Mouse (Mus musculus) ZHBTc4 (cell line): ENCODE measurements at regions not wholly inside any gene's neighbourhood (a gene's known extent, or its start where the extent isn't known, plus 50 kb on each side); places are given as distances from the start of the nearest gene placed in this dataset.
"Not testable (repeated sequence)": the region's sequence is repeated elsewhere in the genome, so short reads cannot be mapped to it uniquely, and the experiment has no call there.

Source experiments
- DNase-seq: peaks from one replicate; pipeline ENCODE4 v3.0.0-alpha.2; 2011; ENCODE audit warnings: low read depth, low spot score

DNA sequence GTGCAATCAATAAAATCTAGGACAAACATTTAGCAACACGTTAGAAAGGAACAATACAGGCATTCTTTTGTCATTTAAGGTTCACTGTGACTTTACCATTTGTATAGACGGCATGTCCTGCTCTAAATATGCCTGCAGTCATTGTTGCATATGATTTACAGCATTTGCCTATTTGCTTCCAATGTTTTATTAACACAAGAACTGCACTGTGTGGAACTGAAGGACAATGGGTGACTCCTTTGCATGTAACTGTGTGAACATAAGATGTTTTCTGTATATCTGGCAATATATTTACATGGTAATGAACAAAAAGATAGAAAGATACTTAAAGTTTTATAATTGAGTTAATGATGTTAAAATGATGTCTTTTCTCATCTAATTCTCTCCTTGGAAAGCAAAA, 57.1 kb downstream of the Pou4f1 start:
- DNase-seq: no peak

DNA sequence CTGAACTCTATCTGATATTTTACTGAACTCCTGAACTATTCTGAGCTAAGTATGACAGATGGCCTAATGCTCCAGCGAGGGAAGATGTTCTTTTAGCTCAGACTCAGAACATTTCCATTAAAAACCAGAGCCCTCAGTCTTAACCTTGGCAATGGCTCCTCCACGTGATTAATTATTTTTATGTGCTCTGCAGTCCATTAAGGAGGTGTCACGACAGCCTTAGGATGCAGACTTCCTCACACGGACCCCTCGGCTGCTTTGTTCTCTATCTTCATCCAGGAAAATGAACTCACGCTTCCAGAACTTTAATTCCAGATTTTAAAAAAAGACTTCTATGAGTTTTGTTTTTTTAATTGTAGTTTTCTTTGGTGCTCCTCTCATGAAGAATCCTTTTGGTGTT, 57.5 kb downstream of the Pou4f1 start:
- no peak for DNase-seq

DNA sequence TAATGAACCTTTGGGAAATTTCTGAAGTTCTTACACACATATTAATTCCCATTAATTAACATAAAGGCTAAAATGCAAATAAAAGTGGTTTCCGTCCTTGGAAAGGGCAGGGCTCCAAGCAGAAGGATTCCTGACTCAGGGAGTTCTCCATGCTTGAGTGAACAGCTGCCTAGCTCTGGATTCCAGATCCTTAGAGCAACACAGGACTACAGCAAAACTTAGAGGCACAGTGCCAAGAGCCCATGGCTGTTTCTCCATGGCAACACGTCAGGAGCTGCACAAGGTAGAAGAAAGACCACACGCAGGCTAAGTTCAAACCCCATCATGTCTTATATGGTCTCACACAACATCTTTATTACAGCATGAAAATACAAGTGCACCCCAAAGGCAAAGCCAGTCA, 61.7 kb downstream of the Pou4f1 start:
- no peak for DNase-seq

DNA sequence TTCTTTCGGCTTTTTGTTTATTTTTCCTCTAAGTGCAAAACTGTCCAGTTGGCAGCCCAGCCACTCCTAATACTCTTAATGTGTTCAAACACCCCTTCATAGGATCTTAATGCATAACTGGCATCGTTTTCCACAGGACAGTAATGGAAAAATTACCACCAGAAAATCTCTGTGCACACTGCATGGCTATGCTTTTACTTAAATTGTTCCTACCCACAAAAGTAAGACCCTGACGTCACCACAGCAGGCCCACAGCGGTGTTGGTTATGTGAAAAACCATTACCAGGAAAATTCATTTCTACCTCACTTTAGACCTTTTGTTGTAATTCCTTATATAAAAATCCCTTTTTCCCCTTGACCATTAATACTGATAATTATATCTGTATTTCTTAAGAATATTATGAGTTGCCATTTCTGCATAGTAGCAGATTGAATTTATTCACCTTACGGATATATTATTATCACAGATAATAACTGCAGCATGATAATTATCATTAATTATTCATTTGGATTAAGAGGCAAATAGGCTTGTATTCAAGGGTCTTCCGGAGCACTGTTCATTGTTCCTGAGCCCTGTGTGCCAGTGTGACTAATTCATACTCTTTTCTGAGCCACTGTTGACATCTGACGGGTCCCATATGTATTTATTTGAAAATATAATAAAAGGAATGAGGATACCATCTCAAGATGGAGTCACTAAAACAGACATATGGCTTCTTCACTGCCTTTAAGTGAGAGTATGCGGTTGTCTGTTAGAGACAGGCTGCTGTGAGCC, 78.3 kb downstream of the Pou4f1 start:
- no peak for DNase-seq

DNA sequence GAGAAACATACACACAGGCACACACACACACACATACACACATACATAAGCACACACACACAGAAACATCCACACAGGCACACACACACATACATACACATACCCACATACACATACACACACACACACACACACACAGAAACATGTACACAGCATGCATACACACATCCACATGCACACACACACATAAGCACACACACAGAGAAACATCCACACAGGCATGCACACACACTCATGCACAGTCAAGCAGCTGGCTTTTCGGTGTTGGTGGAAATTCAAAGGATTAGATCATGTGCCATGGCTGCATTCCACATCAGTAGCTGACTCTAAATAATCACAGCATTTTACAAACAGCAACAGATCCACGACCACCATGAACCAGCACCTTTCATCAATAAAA, 78.9 kb downstream of the Pou4f1 start:
- no peak for DNase-seq

DNA sequence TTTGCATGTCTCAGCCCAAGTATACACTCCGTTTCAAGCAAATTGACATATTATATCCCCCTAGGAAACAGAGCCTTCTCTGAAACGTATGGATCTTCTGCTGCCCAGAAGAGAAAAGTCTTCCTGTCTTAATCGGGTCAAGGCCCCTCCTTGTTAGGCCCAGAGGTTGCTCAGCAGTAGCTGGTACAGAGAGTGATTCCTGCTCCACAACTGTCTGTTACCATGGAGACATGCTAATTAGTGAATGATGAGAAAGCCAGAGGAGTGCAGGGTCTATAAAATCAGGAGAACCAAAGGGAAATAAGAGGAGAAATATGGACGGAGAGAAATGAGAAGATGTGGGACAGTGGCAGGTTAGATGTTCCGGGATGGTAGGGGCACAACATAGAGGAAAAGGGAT, 86.8 kb downstream of the Pou4f1 start:
- no peak for DNase-seq

DNA sequence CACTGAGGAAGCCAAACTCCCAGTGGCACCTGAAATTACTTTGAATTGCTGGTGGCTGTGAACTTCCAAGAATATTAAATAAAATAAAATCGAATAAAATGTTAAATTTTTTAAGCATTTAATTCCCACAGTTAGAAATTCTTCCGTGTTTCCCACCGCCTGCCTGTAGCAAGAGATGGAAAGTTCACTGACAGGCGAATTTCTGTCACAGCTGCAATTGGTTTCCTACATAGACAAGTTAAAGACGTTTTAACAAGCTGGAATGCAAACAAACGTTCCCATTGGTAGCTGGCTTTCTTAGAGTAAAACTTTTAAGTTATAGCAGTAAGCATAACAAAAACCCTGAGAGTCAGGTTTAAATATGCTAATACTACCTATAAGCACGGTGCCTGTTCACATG, 95.0 kb downstream of the Pou4f1 start:
- DNase-seq: no peak

DNA sequence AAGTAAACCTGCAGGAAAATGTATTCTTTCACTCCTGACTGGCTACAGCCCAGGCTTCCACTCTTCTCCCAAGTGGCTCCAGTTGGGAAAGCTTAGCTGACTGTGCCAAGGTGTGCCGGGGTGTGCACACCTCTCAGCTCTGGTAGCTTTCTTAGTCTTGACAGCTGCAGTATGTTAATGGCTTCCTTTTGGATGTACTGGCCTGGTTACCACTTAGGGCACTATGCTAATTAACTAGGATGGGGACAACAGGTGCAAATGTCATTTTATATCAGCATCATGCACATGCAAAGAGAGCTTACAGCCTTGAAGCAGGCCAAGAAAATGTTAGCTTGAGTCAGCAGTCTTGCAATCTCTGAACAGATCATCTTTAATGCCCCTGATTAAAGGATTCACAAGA, 111.2 kb downstream of the Pou4f1 start:
- no peak for DNase-seq

DNA sequence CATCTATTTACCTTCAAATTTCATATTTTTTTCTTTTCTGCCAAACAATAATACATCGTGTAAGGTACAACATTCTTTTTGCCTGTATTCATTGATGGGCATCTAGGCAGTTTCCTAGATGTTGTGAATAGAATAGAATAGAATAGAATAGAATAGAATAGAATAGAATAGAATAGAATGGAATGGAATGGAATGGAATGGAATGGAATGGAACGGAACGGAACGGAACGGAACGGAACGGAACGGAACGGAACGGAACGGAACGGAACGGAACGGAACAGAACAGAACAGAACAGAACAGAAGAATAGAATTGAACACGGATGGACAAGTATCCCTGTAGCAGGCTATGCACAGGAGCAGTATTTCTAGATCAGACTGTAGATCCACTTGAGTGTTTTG, 131.0 kb downstream of the Pou4f1 start:
- not testable (repeated sequence) for DNase-seq

DNA sequence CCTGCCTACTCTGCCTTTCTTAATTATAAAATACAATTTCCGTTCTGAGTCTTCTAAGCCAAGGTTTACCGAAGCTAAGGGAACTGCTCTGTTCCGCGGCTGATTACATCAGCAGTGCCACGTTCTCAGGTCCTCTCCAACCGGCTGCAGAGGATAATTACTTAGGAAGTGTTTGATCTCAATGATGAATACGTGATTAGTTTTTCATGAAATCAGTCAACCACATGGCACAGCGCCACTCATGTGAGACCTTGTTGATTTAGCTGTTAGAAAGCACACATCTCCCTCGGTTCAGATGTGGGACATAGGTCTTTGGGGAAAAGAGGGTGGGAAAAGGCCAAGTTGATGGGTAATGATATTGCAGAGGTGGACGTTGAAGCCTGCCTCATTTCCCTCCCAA, 141.7 kb downstream of the Pou4f1 start:
- no peak for DNase-seq

DNA sequence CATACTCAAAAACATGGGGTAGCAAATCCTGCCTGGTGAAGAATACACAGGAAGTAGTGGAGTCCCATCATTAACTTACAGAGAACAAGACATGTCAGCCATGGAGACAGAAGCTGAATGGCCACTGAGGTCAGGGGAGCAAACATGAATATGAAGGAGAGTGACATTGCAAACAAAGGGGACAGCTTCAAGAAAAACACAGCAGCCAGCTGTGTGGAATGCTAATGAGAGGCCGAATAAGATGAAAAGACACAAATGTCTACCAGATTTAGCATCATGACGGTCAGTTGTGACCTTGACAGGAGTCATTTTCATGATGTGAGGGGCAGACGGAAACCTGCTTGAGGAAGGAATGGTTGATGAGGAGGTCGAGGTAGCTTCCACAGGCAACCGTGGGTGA, 167.7 kb downstream of the Pou4f1 start:
- no peak for DNase-seq

DNA sequence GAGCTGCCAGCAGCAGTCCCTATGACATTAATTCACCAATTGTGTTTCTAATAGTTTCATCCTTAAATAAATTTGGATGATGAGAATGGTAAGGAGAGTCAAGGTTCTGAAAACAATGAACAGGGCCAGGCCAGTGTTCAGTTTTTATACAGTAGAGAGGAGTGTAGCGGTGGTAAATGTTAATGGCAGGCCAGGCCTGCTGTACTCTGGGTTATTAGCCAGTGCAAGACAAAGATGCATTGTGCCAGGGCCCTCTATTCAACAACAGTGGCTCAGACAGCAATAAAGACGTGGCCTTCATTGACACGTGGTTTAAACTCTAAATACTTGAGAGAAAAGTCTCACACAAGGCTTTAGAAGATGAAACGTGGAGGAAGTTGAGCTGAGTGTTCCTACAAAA, 169.5 kb downstream of the Pou4f1 start:
- no peak for DNase-seq

DNA sequence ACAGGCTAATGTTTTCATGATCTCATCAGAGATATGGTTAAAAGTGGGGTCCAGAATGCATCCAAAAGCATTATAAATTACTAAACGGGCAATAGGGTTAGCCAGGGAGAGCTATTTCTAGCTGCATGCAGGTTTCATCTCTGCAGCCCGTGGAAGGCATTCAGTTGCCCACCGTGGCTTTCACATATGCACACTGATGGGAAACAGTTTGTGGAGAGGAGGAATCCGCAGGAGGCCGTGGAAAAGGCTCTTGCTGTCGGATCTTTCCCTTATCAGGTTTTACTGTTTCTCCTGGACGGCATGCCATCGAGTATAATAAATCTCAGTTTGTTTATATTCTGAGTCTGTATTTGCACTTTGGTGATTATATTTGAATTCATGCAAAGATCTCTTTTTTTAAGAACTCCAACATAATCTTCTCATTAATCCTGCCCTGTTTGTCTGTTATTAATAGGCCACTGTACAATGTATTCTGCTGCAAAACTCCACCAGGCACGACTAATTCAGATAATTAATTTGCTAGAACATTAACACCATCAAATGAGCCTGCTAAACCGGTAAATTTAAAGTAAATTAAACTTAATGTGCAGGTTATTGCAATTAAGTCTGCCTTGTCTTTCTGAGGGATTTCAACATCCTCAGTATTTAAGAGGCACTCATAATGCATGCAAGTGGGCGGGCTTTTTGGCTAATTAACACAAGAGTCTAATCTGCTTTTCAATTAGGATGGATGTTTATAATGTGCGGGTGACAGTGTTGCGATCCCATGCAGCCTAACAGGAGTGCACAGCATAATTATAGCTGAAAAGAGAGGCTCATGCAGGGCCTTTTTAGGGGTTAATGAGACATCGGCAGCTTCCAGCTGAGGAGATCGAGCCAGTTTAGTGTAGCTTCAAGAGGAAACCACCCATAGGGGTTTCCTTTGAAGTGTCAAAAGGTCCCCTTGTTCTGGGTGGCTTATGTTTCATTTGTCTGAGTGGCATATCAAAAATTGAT, 170.2 kb downstream of the Pou4f1 start:
- no peak for DNase-seq

DNA sequence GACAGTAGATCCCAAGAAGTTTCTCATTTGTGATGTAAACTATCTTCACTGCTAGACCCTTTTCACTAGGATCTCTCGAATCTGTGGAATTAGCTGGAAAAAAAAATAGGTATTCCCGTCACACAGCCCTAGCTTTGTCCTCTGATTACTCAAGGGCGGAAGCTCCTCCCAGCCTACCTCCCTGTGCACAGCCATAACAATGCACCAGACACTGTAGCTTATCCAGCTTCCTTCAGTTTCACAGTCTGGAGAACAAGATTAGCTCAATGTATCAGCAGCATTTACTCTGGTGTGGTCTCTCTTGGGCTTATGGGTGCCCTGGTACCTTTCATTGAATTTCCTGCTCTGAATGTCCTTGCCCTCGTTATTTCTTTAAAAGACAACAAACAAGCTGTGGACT, 174.0 kb downstream of the Pou4f1 start:
- DNase-seq: peak; percentile 6

DNA sequence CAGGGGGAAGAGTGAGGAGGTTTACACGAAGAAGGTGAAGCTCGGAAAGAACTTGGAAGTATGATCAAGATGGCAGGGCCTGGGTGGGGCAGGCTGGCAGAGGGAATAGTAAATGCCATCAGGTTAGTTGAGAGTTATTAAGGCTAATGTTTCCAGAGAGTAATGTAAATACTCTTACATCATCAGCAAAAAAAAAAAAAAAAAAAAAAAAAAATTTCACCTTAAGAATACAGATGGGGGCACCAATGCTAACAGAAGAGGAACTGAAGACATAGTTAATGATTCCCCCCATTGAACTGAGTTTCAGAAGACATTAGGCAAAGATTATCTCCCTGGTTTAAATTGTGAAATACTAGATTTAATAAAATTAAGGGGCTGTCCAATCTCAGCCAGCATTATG, 174.7 kb downstream of the Pou4f1 start:
- no peak for DNase-seq

DNA sequence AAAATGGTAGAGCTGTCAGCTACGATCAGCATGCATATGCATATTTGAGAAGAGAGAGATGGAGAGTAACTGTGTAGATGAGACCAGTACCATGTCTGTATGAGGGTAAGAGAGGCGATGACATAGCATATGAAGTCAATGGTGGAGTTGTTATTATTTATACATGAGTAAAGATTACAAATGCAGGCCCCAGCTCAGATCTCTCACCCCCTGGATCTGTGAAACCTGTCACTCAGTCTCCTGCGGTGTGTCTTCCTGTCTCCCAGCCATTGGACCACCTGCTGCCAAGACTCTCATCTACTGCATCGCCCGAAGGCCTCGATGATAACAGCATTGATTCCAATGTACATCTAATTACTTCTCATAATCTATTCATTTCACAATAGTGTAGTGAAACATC, 187.4 kb downstream of the Pou4f1 start:
- no peak for DNase-seq

DNA sequence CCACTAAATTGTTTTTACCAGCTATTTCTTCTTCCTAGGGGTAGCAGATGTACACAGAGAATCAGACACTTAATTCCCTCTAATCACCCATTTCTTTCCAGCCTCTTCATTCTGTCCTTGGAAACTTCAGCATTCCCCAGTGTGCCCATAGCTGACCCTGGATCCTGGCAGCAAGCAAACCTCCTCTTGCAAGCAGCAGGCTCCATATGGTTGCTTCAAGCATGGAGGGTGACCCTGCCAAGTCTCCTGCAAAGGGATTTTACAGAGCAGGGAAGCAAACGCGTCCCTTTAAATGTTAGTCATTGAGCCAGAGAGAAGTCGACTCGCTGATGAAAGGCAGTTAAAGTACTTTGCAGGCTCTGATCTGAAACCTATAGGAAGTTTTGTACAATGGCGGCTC, 187.9 kb downstream of the Pou4f1 start:
- DNase-seq: no peak

DNA sequence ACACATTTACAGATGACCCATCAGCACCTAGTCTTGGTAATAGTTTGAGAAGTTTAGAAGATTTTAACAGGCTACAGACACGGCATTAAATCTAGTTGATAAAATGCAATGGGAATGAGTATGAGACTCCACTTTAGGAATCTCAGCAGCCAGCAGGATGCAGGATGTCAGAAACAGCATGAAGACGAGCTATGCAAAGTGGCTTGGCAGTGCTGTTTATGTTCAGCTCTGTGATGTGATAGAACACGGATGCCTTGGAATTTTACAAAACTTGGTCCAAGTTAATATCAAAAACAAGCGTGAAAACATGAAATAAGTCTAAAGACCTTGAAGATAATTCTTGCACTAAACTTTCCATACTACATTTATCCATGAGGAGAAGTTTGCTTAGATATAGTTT, 193.0 kb downstream of the Pou4f1 start:
- no peak for DNase-seq

DNA sequence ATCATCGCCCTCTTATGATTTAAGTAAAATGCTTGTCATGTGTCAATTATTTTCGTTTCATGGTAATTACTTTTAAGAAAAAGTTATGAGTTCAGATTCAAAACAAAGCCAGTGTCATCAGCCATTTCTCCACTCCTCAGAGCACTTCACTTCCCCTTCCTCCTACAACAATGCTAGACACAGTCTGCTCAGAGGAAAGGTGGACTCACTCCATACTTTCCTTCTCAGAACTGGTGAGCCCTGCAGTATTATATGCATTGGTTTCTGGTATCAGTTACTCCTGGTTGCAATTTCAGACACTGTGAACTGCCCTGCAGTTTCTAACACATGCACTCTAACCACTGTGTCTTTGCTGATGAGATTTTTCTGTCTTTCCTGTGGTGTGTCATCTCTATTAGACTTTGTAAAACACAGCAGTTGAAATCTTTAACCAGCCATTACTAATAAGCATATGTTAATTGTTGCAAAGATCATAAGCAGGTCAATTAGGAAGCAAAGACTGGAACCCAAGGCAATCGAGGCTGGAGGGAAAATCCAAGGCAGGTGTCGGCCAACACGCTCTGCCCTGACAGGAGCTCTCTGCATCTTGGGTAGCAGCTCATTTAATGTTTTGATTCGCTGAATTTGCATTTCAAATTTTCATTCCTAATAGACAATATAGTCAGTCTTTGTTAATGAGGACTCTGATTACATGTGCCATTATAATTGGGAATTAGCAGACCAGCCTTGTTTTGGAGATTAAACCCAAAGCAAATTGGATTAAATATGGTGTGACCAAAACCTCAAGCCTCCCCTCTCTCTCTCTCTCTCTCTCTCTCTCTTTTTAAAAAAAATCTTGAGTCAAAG, 202.7 kb downstream of the Pou4f1 start:
- DNase-seq: no peak

DNA sequence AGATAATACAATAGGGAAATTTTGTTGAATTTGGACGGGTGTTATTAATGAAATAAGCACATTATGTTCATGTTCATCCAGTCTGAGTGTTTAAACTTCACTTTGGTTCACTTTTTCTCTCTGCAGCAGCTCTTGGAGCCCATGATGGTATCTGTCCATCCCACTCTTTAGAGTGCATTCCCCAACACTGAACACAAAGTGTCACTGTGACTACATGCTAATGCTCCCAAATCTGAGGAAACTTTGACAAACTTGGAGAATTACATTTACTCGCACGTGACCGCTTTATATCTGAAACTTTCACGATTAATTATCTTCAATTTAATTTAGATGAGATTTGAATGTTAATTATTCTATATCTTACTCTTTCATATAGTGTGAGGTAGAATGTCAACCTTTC, 250.8 kb downstream of the Pou4f1 start:
- no peak for DNase-seq

DNA sequence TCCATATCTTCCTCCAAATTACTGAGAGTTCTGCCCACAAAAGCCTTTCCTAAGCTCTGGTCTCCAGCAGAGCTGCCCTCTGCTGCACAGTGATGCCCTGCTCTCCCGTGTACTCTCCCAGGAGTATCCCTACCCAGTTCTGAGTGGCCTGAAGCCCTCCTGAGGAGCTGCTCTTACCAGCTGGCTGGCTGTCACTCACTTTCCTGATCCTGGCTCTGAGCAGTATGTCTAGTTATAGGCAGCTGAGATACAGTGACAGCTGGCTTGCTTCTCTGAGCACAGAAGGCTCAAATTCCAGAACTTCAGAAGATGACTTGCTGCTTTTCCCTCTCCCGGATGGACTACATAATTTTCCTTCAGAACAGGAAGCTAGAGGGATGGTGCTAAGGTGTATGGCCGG, 257.1 kb downstream of the Pou4f1 start:
- DNase-seq: no peak

DNA sequence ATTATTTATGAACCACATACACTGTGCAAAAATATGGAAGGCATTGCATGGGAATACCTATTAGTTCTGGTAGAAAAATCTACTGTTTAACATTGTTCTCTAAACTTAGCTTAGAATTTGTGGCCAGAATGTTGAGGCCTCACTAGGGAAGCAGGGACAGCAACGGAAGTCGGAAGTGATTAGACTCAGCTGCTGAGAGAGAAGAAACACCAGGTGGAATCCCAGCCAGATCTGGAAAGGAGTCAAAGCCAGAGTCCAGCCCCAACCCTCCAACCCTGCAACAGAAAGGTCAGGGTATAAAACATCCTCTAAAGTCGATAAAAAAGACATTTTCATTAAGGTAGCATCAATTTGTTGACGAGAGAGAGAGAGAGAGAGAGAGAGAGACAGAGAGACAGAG, 258.9 kb downstream of the Pou4f1 start:
- DNase-seq: no peak
